Mouse (Mus musculus) megakaryocyte, embryonic 14.5 days (primary cell): ENCODE measurements around the gene Susd4. TPM values are rescaled to one million over a fixed set of nuclear protein-coding genes. Genes with fewer than 3 reads are reported as not detected.

Experiments used
- H3K27me3 ChIP-seq: replicated peaks from 2 replicates; pipeline ENCODE3; 2012; ENCODE audit warnings: inconsistent platforms
- H3K36me3 ChIP-seq: replicated peaks from 2 replicates; pipeline ENCODE3; 2012; ENCODE audit warnings: low read length, inconsistent platforms, mixed read lengths
- H3K4me1 ChIP-seq: 2 replicates; pipeline ENCODE4 v1.6.1; 2012; ENCODE audit warnings: inconsistent platforms
- H3K4me3 ChIP-seq: replicated peaks from 2 replicates; pipeline ENCODE3; 2012; ENCODE audit warnings: moderate library complexity, mild to moderate bottlenecking, inconsistent platforms
- H3K9me3 ChIP-seq: 2 replicates; pipeline ENCODE4 v1.6.1; 2012; ENCODE audit warnings: inconsistent platforms
- FLI1 ChIP-seq: IDR thresholded peaks from 2 replicates; pipeline ENCODE4 v1.6.1; 2012; ENCODE audit warnings: low read length, inconsistent platforms, mixed read lengths
- GATA1 ChIP-seq: IDR thresholded peaks from 3 replicates; pipeline ENCODE4 v1.6.1; 2012; ENCODE audit warnings: mixed read lengths, low read length, inconsistent platforms, borderline replicate concordance
- polyA plus RNA-seq: library from polyadenylated mRNA; stranded (reverse); fragments of >175 nt; gene quantifications from 2 replicates; pipeline ENCODE4 v1.2.3, GENCODE M21; 2012; ENCODE audit warnings: low replicate concordance; ENCODE audit not compliant: insufficient read depth

Susd4 gene
- polyA plus RNA-seq, 1 experiment = 1.00 TPM

- H3K27me3 ChIP-seq = peaks cover 2% of the 10 kb centered on the region
- H3K4me1 ChIP-seq = no peaks in the 10 kb centered on the region
- H3K9me3 ChIP-seq = peaks cover 4% of the 10 kb centered on the region; the same call in 1 of the 2 replicates
- no peak overlapping the region for H3K4me3 ChIP-seq
- no peaks in the 10 kb centered on the region for H3K36me3 ChIP-seq
- TF ChIP-seq GATA1 (no peak), FLI1 (no peak)
These were observed 86.4 kb downstream of the Susd4 start for GRCm38 (mm10) chr1:182850080-182850479.

- Histone ChIP-seq H3K9me3 (peaks cover 4% of the 10 kb centered on the region; the same call in 1 of the 2 replicates), H3K4me3 (no peak overlapping the region)
- TF ChIP-seq GATA1 (no peak), FLI1 (no peak)
These were observed 88.5 kb downstream of the Susd4 start for GRCm38 (mm10) chr1:182852158-182852557.

GRCm38 (mm10) chr1:182856636-182857035 lies 93.0 kb downstream of the Susd4 start:
- Histone ChIP-seq H3K9me3 (no peaks in the 10 kb centered on the region), H3K4me1 (no peaks in the 10 kb centered on the region), H3K27me3 (peaks cover 2% of the 10 kb centered on the region), H3K4me3 (no peak overlapping the region), H3K36me3 (no peaks in the 10 kb centered on the region)
- no peak for TF ChIP-seq GATA1
- TF ChIP-seq FLI1 = no peak

More at GRCm38 (mm10) chr1:182852158-182852557, 88.5 kb downstream of the Susd4 start:
- no peaks in the 10 kb centered on the region for H3K4me1 ChIP-seq
- H3K27me3 ChIP-seq = peaks cover 2% of the 10 kb centered on the region
- no peaks in the 10 kb centered on the region for H3K36me3 ChIP-seq

- TF ChIP-seq GATA1 (no peak), FLI1 (no peak)
- Histone ChIP-seq H3K27me3 (no peaks in the 10 kb centered on the region), H3K4me1 (no peaks in the 10 kb centered on the region), H3K9me3 (no peaks in the 10 kb centered on the region), H3K36me3 (no peaks in the 10 kb centered on the region), H3K4me3 (no peak overlapping the region)
These were observed 98.2 kb downstream of the Susd4 start for GRCm38 (mm10) chr1:182861671-182862358.

GRCm38 (mm10) chr1:182863396-182863795 lies 99.7 kb downstream of the Susd4 start:
- TF ChIP-seq GATA1 (no peak), FLI1 (no peak)
- peaks cover under 1% of the 10 kb centered on the region; the same call in 1 of the 2 replicates for H3K9me3 ChIP-seq
- H3K4me3 ChIP-seq = no peak overlapping the region
- H3K36me3 ChIP-seq = no peaks in the 10 kb centered on the region
- peaks cover under 1% of the 10 kb centered on the region for H3K27me3 ChIP-seq
- H3K4me1 ChIP-seq = no peaks in the 10 kb centered on the region

- Histone ChIP-seq H3K27me3 (peaks cover 5% of the 10 kb centered on the region), H3K36me3 (no peaks in the 10 kb centered on the region), H3K9me3 (peaks cover 35% of the 10 kb centered on the region), H3K4me3 (no peak overlapping the region), H3K4me1 (no peaks in the 10 kb centered on the region)
- TF ChIP-seq FLI1 = no peak
- no peak for TF ChIP-seq GATA1
These were observed 104.2 kb downstream of the Susd4 start for GRCm38 (mm10) chr1:182867886-182868285.

GRCm38 (mm10) chr1:182868432-182869113 lies 104.9 kb downstream of the Susd4 start:
- TF ChIP-seq FLI1 (no peak), GATA1 (no peak)
- H3K27me3 ChIP-seq = peaks cover 5% of the 10 kb centered on the region
- no peaks in the 10 kb centered on the region for H3K36me3 ChIP-seq
- peaks cover 41% of the 10 kb centered on the region for H3K9me3 ChIP-seq
- no peaks in the 10 kb centered on the region for H3K4me1 ChIP-seq
- no peak overlapping the region for H3K4me3 ChIP-seq

GRCm38 (mm10) chr1:182869114-182869456 lies 105.4 kb downstream of the Susd4 start:
- peaks cover 47% of the 10 kb centered on the region for H3K9me3 ChIP-seq
- no peak overlapping the region for H3K4me3 ChIP-seq
- H3K36me3 ChIP-seq = no peaks in the 10 kb centered on the region
- H3K4me1 ChIP-seq = no peaks in the 10 kb centered on the region
- H3K27me3 ChIP-seq = peaks cover 5% of the 10 kb centered on the region
- no peak for TF ChIP-seq GATA1
- no peak for TF ChIP-seq FLI1

- Histone ChIP-seq H3K27me3 (no peaks in the 10 kb centered on the region), H3K36me3 (no peaks in the 10 kb centered on the region), H3K9me3 (peaks cover 57% of the 10 kb centered on the region), H3K4me3 (peak overlapping the region; percentile 19), H3K4me1 (no peaks in the 10 kb centered on the region)
- TF ChIP-seq FLI1 (no peak), GATA1 (no peak)
These were observed 114.5 kb downstream of the Susd4 start for GRCm38 (mm10) chr1:182878156-182878555.

GRCm38 (mm10) chr1:182878719-182879118 lies 115.1 kb downstream of the Susd4 start:
- no peaks in the 10 kb centered on the region for H3K4me1 ChIP-seq
- TF ChIP-seq FLI1 = no peak
- no peak for TF ChIP-seq GATA1
- no peaks in the 10 kb centered on the region for H3K36me3 ChIP-seq
- peaks cover 54% of the 10 kb centered on the region for H3K9me3 ChIP-seq
- H3K4me3 ChIP-seq = no peak overlapping the region
- H3K27me3 ChIP-seq = peaks cover 2% of the 10 kb centered on the region

GRCm38 (mm10) chr1:182881246-182881645 lies 117.6 kb downstream of the Susd4 start:
- Histone ChIP-seq H3K4me1 (no peaks in the 10 kb centered on the region), H3K4me3 (no peak overlapping the region), H3K36me3 (no peaks in the 10 kb centered on the region), H3K9me3 (peaks cover 48% of the 10 kb centered on the region), H3K27me3 (peaks cover 3% of the 10 kb centered on the region)
- TF ChIP-seq FLI1 = no peak
- TF ChIP-seq GATA1 = no peak
